Mouse (Mus musculus) left cerebral cortex, postnatal 4 days (tissue): ENCODE data around the gene Lrig1. TPM values are rescaled to one million over a fixed set of nuclear protein-coding genes. Genes with fewer than 3 reads are reported as not detected.

Experiments
- DNase-seq: peaks from one replicate; pipeline ENCODE4 v3.0.0-alpha.2; 2022
- intact Hi-C: fragments of 180-260 bp; cut with DNase I; formaldehyde crosslinking; loops from one replicate; pipeline ENCODE4 v1.15.1; 2025
- total RNA-seq, 2 experiments: library from RNA; stranded (reverse); gene quantifications; 2 replicates each; pipeline ENCODE4 v1.2.3; 2021

Lrig1 gene
- total RNA-seq, 2 experiments from 2014 or later, result 28.3 to 32.8 TPM

DNA sequence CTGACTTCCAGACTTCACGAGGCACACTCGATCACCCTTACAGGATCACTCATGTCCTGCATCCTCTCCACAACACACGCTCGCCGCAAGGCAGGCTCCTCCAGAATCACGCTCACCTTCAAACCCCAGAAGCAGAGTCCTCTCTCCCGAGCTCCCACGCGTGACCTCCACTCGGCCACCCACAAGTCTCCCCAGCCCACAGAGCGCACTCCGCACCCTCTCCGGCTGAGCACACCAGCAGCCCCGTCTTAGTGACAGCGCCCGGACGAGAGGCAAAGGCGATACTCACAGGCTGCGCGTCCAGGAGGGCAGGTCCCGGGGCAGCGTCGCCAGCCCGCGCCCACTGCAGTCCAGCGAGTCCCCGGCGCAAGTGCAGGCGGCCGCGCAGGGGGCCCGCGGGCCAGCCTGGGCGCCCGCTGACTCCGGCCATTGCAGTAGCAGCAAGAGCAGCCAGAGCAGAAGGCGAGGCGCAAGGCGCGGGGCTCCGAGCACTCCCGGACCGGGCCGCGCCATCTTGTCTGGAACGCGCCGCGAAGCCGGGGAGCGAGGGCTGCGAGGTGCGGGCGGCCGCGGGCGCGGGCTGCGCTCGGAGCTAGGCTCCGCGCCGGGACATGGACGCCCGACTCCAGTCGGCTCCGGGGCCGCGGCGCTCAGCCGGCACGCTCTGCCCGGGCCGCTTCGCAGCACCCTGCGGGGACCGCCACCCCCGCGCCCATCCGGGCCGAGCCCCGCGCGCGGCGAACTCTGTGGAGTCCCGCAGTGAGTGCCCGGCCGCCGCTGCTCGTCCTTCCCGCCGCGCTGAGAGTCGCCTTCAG, 578 bp downstream of the Lrig1 start:
- intact Hi-C loops, result loop anchor here (5.0 kb wide), 1 partner anchor 77 kb away; no protein-coding TSS in a partner anchor
- peak; percentile 32 for DNase-seq

DNA sequence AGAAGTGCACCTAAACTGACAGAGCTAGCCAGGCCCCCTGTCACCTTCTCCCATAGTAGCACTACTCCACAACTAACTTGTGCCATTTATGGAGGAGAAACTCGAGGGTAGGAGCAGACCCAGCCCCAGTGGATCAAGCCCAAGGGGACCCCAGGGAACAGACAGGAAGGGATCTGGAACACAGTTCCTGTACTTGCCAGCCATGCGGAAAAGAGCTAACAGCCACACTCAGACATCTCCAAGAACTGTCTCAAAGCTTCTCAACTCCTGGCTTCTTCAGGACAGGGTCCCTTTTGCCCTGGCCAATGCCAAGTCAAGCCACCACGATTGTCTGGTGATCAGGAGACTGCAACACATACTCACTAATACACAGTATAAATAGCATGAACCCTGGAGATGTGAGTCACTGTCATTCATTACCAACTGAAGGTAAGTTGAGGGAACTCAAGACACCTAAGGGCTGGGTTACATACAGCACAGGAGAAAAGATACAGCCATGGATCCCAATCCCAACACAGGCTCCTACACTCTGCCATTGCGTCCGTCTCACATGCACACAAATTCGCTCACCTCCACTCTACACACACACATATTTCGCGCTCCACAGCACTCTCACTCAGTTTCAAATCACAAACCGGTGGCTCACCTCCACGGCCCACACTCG, 1.3 kb downstream of the Lrig1 start:
- DNase-seq, result no peak
- intact Hi-C loops, result loop anchor here (5.0 kb wide), 1 partner anchor 76 kb away; no protein-coding TSS in a partner anchor

DNA sequence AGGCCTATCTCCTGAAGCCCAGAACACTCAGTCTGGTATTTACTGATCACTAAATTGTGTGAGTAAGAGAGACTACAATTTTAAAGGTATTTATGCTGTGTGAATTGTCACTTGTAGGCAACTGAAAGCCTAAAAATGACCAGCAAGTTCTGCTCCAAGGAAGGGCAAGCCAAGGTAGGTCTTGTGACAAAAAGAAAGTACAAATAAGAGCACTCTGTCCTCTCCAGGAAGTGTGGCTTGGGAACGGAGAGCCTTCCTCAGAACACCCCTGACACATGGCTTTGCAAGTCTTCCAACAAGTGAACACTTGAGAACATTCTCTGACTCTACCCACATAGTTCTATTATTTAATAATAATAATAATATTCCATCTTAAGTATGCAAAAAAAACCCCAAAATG, 2.5 kb downstream of the Lrig1 start:
- intact Hi-C loops, result loop anchor here (5.0 kb wide), 1 partner anchor 75 kb away; no protein-coding TSS in a partner anchor

DNA sequence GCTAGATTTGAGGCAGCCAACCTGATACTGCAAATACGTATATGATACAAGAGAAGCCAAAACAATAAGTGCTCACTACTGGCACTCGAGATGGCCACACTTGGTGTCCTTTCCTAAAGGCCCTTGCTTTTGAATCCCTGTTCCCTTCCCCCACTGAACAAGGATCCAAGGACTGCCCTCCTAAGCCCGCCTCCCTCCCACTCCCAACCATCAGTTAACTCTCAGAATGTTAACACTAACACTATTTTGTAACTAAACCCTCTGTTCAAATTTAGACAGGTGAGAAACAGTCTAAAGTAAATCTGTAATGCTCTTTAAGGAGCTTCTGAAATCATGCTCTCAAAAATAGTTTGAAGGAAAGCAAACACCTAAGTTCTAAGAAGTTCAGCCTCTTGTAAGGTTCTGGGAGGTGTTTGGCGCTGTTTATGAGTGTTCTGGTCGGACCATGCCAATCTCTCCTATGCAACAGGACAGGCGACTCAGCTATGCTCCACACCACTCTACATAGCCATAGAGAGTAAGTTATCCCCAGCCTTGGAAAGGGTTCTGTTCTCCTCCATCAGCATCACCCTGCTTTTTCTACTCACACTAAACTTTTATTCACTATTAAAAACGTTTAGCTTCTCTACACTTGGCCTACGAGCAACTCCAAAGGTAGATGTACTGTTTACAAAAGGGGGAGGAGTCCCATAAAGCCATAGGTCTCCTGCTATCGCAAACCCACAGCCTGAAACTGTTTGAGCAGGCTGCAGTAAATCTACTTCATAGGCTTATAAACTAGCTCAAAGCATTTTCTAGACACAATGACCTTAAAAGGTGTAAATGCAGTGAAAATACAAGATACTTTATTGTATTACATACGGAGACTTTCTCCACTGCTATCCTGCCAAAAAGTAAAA, 3.5 kb downstream of the Lrig1 start:
- DNase-seq, result no peak
- intact Hi-C loops, result loop anchor here (5.0 kb wide), 1 partner anchor 74 kb away; no protein-coding TSS in a partner anchor

More for the DNA sequence above, 2.5 kb downstream of the Lrig1 start:
- DNase-seq, result no peak

DNA sequence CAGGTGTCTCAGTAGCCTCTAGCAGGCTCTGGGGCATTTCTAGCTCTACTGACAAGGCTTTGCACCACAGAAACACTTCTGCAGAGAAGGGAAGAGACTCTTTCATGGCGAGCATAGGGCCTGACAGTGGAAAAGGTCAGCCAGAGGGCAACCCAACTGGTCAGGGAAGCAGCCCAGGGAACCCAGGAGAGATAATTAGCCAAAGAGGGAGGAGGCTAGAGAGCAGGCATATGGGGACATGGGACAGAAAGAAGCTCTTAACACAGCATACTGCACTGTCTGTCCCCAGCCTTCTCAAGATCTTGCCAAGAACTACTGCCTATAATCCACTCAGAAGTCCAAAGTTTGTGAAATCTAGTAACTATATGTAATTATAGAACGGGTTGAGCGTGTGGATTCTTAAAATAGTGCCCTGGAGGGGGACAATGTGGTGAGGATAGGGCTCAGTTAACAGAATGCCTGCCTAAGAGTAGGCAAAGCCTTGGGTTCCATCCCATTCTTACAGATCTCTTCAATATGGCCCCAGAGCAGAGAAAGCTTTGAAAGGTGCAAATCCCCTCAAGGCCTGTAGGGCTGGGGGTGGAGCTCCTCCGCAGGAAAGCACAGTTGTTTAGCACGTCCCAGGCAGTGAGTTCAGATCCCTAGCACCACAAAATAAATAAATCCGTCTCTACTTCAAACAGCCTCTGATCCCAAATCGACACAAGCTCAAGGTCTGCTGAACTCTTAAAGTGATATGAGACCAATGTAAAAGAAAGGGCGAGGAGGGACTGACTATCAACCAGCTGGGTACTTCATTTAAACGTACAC, 4.6 kb downstream of the Lrig1 start:
- no peak for DNase-seq
- intact Hi-C loops, result loop anchor here (5.0 kb wide), 1 partner anchor 73 kb away; no protein-coding TSS in a partner anchor

DNA sequence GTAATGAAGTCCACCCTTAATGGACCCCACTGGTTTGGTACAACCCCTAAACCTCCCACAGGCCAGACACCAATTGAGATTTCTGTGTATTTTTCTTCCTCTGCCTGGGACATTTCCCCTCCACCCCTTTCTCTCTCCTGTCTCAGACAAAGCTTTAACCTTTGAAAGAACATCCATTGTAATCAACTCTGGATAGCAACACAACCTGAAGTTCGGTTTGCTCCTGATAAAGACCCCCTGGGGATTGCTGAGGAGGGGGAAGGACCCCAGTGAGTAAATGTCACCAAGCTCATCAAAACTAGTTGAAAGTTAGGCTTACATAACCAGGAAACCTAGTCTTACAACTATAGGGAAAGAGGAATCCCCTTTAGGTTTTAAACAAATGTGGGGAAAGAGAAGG, 5.5 kb downstream of the Lrig1 start:
- no peak for DNase-seq
- intact Hi-C loops, result no loop called here

DNA sequence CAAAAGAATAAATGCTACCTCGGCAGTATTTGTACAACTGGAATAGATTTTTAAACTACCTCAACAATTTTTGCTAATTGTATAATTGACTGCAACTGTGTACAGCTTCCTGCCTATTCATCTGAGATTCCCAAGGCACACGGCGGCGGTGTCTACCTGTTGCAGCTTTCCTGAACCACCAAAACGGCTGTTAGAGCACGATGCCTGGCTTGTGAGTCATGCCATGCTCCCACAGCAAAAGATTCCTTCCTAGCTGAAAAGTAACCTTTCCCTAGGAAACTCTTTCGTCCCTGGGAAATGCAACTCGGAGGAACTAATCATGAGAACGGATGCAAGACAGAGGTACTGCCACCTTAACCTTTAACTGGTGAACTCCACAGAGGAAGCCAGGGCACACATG, 6.9 kb downstream of the Lrig1 start:
- intact Hi-C loops, result no loop called here
- no peak for DNase-seq

DNA sequence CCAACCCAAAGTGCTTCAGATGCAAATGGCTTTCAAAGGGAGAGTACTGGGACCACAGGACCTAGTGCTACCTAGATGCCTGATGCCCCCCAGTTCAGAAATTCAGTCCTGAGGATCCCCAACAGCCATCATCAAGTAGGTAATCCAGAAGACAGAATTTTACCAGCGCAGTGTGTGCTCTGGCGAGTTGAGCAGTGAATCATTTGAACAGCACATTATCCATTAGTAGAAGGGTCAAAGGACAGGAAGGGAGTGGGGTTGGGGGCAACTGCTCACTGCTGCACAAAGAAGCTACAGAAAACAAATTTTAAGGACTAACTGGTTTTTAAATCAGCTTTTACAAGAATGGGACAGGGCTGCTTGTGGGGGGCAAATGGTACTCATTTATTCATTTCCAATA, 8.0 kb downstream of the Lrig1 start:
- no peak for DNase-seq
- intact Hi-C loops, result no loop called here

DNA sequence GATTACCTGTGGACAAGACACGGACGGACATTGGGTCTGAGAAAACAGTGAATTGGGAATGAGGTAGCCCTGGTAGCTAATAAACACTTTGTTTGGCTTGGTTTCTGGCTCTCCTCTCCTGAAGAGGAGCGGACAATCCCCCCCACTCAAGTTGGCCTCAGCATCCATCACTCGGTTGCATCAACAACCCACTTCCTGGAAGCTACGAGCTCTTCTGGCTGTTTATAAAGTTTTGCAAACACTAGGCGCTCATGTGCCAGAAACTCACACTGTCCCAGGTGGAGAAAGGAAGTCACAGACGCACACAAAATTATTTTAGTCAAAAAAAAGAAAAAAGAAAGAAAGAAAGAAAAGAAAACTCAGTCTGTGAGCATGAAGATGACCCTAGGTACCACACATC, 9.7 kb downstream of the Lrig1 start:
- intact Hi-C loops, result no loop called here
- no peak for DNase-seq

DNA sequence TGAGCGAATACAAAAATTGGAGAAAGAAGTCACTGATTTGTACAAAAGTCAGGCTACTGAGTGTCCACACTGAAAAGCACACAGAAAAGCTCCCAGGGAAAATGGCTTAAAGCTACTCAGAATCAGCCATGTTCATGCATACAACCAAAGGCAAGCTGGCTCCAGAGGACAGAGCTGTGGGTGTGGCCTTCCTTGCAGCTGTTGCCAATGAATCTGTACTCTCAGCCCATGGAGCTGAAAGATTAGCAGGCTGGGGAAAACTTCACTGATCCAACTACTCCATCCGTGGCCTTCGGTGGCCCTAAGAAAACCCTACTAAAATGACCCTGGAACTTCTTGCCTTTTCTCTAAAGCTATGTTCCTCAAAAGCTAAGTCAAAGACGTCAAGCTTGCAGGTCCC, 11.2 kb downstream of the Lrig1 start:
- intact Hi-C loops, result no loop called here
- no peak for DNase-seq

DNA sequence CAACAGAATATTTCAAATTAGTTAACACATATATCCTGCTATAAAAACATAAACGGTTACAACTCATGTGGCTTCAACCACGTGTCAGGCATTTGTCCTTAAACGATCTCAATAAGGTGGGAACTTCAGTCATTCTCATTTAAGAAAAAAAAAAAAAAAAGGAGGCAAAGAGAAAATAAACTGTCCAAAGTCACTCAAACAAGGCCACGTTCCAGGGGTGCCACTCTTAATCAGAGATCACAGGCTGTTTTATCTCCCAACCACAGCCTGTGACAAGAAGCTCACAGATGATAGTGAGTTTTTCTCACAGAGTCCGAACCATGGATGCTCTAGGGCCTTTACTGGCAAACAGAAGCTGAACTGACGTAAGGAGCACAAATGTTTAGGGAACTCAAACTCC, 13.9 kb downstream of the Lrig1 start:
- no peak for DNase-seq
- intact Hi-C loops, result no loop called here

DNA sequence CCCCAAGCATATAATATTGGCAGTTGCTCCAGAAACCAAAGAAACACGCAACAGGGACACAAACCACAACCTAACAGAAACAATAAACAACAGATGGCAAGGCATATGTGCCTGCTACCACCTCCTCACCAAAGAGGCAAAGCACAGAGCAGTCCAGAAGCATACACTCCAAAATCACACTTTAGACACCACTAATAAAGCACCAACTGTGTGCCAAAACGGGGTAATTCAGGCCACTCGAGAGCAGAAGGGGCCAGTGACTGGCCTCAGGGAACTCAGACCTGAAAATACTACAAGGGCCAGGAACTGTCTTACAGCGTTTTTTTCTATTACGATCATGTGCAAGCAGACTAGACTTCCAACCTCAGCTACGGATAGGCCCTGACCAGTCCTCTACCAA, 14.3 kb downstream of the Lrig1 start:
- intact Hi-C loops, result no loop called here
- no peak for DNase-seq

DNA sequence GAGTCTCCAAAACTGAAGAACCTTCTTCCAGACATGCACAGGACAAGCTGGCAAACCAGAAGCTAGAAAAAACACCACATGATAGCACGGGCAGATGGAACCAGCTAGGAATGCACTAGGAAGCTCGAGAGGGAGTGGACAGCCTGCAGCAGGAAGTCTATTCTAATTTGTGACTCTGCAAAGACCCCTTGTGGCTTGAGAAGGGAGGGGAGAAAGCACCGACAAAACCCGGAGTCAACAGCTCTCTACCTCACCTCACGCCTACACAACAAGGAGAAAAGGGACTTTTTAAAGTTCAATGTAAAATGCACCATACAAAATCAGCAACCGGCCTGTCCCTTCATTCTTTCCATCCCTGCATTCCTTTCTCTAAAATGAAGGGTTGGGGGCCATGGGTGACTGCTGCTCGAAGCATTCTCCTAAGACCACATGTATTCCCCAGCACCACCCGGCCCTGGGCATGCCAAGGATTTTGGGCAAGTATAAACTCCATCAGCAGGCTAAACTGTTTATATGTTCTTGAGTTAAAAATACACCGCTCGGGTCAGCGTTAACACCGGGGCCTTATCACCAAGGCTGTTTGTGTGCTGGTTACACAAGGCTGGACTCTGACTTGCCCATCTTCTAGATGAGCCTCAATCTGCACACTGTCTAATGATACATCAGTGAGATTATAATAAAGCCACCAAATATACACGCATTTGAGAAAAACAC, 15.0 kb downstream of the Lrig1 start:
- intact Hi-C loops, result no loop called here
- no peak for DNase-seq

DNA sequence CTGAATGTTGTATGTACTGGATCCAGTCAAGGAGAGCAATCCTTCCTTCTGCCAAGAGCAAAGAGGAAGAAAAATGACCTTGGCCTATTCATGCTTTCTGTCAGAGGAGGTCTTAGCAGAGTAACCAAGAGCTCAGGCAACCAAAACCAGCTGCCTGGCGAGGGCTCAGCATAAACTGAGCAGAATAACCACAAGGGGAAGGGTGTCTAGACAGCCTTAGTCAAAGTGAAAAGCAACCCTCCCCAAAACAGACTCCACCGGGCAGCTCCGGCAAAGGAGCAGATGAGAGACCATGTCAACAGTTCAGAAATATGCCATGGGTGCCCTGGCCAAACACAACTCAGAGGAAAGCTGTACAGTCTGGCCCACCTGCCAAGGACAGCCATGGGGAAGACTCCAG, 16.3 kb downstream of the Lrig1 start:
- intact Hi-C loops, result no loop called here

DNA sequence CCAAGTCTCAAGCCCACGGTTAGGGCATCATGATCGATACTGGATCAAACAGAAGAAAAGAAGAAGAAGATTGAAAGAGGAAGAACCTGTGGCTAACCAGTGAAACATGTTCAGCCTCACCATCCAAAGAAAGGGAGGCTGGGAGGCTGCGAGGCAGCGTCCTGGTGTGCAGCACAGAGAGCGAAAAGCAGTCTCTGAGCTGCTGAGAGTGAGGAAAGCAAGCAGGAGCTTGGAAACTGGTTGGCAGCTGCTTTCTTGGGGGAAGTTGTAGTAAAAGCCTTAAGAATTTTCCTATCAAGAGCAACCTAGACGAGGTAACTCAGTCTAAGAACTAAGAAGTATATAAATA, 17.7 kb downstream of the Lrig1 start:
- intact Hi-C loops, result no loop called here
- no peak for DNase-seq

More for the DNA sequence above, 16.3 kb downstream of the Lrig1 start:
- DNase-seq, result no peak

DNA sequence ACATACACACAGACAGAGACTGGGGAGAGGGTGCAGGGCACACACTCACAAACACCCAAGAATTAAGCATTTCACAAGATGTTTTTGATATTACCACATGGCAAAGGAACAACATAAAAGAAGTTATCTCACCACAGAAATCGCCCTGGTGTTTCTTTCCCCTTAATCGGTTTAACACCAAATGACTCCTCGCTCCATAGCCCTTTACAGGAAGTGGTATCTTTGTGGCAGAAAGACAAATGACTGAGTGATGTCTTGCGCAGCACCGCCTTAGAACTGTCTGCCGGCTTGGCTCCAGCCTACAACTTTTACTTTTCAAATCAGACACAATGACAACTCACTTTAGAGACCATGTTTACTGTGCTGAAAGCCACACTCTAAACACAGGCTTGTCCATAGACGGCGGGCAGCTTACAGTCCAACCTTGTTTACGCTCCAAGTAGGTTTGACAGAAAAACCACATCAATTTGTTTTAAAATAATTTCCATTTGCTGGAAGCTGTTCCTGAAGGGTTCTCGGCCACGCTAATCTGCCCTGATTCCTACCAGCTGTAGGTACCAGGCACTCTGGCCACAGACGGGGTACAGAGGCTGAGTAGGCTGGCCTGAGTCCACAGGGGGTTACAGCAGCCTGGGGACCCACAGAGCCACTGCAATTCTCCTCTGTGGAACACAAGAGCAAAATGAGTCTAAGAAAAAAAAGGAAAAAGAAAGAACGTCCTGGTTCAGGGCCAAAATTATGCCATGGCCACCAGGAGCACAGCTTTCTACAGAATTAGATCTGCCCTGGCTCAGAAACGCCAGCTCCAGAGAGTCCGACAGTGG, 18.3 kb downstream of the Lrig1 start:
- intact Hi-C loops, result no loop called here
- no peak for DNase-seq

DNA sequence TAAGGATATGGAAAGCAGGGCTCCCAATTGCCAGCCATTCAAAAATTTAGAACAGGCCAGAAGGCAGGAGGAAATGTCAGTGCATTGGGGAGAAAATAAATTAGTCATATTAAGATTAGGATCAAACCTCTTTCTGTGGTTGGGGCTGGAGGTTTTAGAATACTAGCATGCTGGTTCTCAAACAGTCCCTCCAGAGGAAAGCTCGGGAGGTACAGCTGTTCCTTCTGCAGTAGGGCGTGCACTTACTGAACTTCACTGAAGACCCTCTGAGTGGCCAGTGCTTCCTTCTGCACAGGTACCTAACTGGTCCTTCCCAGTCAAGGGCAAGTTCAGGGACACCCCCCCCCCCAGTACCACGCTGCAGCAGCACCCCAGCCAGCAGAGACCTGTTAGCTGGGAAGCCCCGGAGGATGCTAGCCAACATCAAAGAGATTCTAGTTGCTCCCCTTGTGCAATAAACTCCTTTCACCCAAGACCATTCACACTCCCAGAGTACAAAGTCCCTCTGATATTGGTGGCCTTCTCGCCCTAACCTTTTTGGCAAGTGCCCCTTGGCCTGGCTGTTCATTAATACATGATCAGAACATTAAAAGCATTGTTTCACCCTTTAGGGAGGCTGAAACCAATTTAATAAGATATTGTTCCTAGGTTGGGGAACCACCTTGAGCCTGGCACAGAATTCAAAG, 19.1 kb downstream of the Lrig1 start:
- no peak for DNase-seq
- intact Hi-C loops, result no loop called here

DNA sequence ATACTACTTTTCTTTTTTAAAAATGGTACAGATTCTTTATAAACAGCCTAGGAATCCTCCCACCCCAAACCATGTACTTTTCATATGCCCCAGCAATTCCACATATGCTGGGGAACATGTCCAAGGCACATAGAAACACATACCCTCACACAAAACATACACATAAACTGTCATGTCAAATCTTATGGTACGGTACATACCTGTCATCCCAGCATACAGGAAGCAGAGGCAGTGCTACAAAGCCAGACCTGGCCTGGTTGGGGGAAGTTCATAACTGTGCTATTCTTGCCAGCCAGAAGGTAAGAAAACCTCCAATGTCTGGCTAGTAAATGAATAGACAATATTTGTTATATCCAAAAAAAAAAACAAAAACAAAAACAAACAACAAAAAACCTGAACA, 20.7 kb downstream of the Lrig1 start:
- no peak for DNase-seq
- intact Hi-C loops, result no loop called here
